Mouse (Mus musculus) erythroblast, embryonic 14.5 days (primary cell): ENCODE measurements around the gene Fgfr2.

Experiments used
- GATA1 ChIP-seq: IDR thresholded peaks from 2 replicates; pipeline ENCODE4 v1.6.1; 2012; ENCODE audit warnings: low read length, inconsistent platforms, mixed read lengths
- TAL1 ChIP-seq: IDR thresholded peaks from 3 replicates; pipeline ENCODE4 v1.6.1; 2012; ENCODE audit warnings: low read length, inconsistent platforms, mixed read lengths

DNA sequence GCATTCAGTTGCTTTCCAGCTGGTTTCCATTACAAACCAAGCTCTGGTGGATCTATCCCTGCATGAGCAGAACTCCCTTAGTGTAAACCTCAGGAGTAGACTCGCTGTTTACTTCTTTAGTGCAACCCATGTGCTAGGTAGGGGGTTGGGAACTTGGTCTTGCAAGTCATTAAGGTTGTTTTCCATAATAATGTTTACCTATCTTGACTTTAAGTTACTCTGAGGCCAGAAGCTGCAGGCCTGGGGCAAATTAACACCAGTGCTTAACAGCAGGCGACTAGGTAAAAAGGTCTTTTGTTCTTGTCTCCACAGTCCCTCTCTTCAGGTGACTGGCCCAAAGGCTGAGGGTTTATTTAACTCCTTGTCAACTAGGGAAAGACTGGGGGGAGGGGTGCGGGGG lies 1108.0 kb downstream of the Fgfr2 start:
- TF ChIP-seq GATA1 (no peak), TAL1 (no peak)
